Mouse (Mus musculus) E14TG2a.4 (cell line): ENCODE results near the gene 1810049J17Rik.
A peak's percentile ranks its signal among the peaks of the same experiment; 100 is the strongest.

Experiments
- CTCF ChIP-seq: conservative IDR thresholded peaks from 2 replicates; pipeline ENCODE4 v1.5.1; 2014; ENCODE audit warnings: low read length
- POU5F1 ChIP-seq: IDR thresholded peaks from 2 replicates; pipeline ENCODE4 v1.6.1; 2014; ENCODE audit warnings: low read length, borderline replicate concordance

GRCm38 (mm10) chr15:12321788-12322621 is at the start of gene 1810049J17Rik:
- TF ChIP-seq CTCF (no peak), POU5F1 (0 out of 2 replicates have a peak, but pooled peaks have one; percentile 24)
